Mouse (Mus musculus) brain, adult 2 months (tissue): ENCODE results near the gene Sez6l.

Source experiments
- DNase-seq: peaks from one replicate; pipeline ENCODE4 v3.0.0; 2011; ENCODE audit warnings: low read depth, low spot score

The Sez6l gene

GRCm38 (mm10) chr5:112533312-112534075 is 43.5 kb downstream of the Sez6l start:
- no peak for DNase-seq

GRCm38 (mm10) chr5:112532894-112533293 is 44.1 kb downstream of the Sez6l start:
- peak; percentile 92 for DNase-seq

- DNase-seq, result no peak
These were observed 44.8 kb downstream of the Sez6l start for GRCm38 (mm10) chr5:112532210-112532609.

- DNase-seq, result no peak
These were observed 45.9 kb downstream of the Sez6l start for GRCm38 (mm10) chr5:112531111-112531510.

- peak; percentile 77 for DNase-seq
These were observed 50.0 kb downstream of the Sez6l start for GRCm38 (mm10) chr5:112526936-112527335.

GRCm38 (mm10) chr5:112526435-112526834 is 50.5 kb downstream of the Sez6l start:
- peak; percentile 87 for DNase-seq

- no peak for DNase-seq
These were observed 51.0 kb downstream of the Sez6l start for GRCm38 (mm10) chr5:112525980-112526379.

GRCm38 (mm10) chr5:112525271-112525670 is 51.7 kb downstream of the Sez6l start:
- DNase-seq, result peak; percentile 55

GRCm38 (mm10) chr5:112523796-112524195 is 53.2 kb downstream of the Sez6l start:
- no peak for DNase-seq

- DNase-seq, result no peak
These were observed 53.7 kb downstream of the Sez6l start for GRCm38 (mm10) chr5:112523331-112523730.

- peak; percentile 63 for DNase-seq
These were observed 55.1 kb downstream of the Sez6l start for GRCm38 (mm10) chr5:112521703-112522527.

- no peak for DNase-seq
These were observed 55.9 kb downstream of the Sez6l start for GRCm38 (mm10) chr5:112520826-112521702.

- DNase-seq, result peak; percentile 76
These were observed 58.2 kb downstream of the Sez6l start for GRCm38 (mm10) chr5:112518773-112519172.

GRCm38 (mm10) chr5:112517454-112517853 is 59.5 kb downstream of the Sez6l start:
- DNase-seq, result peak; percentile 71

GRCm38 (mm10) chr5:112516527-112516926 is 60.5 kb downstream of the Sez6l start:
- DNase-seq, result no peak

GRCm38 (mm10) chr5:112510351-112510750 is 66.6 kb downstream of the Sez6l start:
- DNase-seq, result peak; percentile 87

- no peak for DNase-seq
These were observed 67.1 kb downstream of the Sez6l start for GRCm38 (mm10) chr5:112509916-112510315.

GRCm38 (mm10) chr5:112505595-112505994 is 71.4 kb downstream of the Sez6l start:
- DNase-seq, result peak; percentile 68

- DNase-seq, result peak; percentile 75
These were observed 75.6 kb downstream of the Sez6l start for GRCm38 (mm10) chr5:112501384-112501783.

- peak; percentile 29 for DNase-seq
These were observed 76.9 kb downstream of the Sez6l start for GRCm38 (mm10) chr5:112499918-112500682.
